Mouse (Mus musculus) kidney, adult 2 months (tissue): ENCODE measurements around the gene Pik3r3. TPM values are rescaled to one million over a fixed set of nuclear protein-coding genes. Genes with fewer than 3 reads are reported as not detected.

Experiments
- DNase-seq: peaks from one replicate; pipeline ENCODE4 v3.0.0; 2021
- H3K27ac ChIP-seq: fragments of 200-500 bp; 2 replicates; pipeline ENCODE4 v1.5.1; 2012; ENCODE audit warnings: low read depth, low read length, control low read depth, inconsistent platforms; ENCODE audit not compliant: insufficient read depth
- H3K27me3 ChIP-seq: fragments of 200-500 bp; replicated peaks from 2 replicates; pipeline ENCODE4 v1.6.1; 2012; ENCODE audit warnings: mild to moderate bottlenecking, moderate library complexity, low read length, inconsistent platforms; ENCODE audit not compliant: control insufficient read depth, insufficient read depth
- H3K36me3 ChIP-seq: fragments of 200-500 bp; 2 replicates; pipeline ENCODE4 v1.6.1; 2012; ENCODE audit warnings: mild to moderate bottlenecking, moderate library complexity, low read length, inconsistent platforms; ENCODE audit not compliant: control insufficient read depth, insufficient read depth
- H3K4me1 ChIP-seq: fragments of 200-500 bp; 2 replicates; pipeline ENCODE4 v1.6.1; 2011; ENCODE audit warnings: low read length; ENCODE audit not compliant: control insufficient read depth, insufficient read depth
- H3K4me3 ChIP-seq: fragments of 200-500 bp; 2 replicates; pipeline ENCODE4 v1.5.1; 2011; ENCODE audit warnings: mild to moderate bottlenecking, low read depth, low read length, control low read depth; ENCODE audit not compliant: insufficient read depth
- CTCF ChIP-seq: fragments of 200-500 bp; conservative IDR thresholded peaks from 2 replicates; pipeline ENCODE4 v1.5.1; 2011; ENCODE audit warnings: low read depth, mild to moderate bottlenecking, control low read depth, low read length, moderate library complexity, mixed read lengths; ENCODE audit not compliant: insufficient read depth, insufficient read length
- POLR2A ChIP-seq: fragments of 200-500 bp; IDR thresholded peaks from one replicate; pipeline ENCODE4 v1.6.1; 2011; ENCODE audit warnings: low read depth, low read length, control low read depth
- WGBS: fragments of 180-500 bp; shearing (Covaris S2); methylation state at CpG from one replicate; pipeline ENCODE4 v1.1.7; 2018; 5-methylcytosine and 5-hydroxymethylcytosine counted together
- polyA plus RNA-seq: library from polyadenylated mRNA; depleted of rRNA; stranded (reverse); fragments of >200 nt; gene quantifications from 2 replicates; pipeline ENCODE4 v1.2.3, GENCODE M21; 2012

The Pik3r3 gene
- polyA plus RNA-seq, 1 experiment, result 14.6 TPM

DNA sequence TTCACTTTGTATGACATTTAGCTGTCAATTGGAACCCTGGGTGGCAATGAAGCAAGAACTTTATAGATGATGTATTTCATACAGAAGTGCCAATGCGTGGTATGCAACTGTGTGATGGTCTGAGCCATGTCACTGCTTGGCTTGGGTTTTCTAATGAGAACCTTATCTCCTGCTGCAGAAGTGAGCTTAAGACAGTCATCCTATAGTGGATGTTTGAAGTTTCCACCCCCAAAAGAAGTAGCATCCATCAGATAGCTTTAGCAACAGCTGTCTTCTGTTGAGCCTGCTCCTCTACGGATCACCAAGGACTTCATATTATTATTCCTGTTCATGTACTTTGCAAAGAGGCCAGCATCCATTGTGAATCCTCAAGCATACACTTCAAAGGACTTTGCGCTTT lies 28.6 kb downstream of the Pik3r3 start:
- Histone ChIP-seq H3K4me3 (no peak overlapping the region), H3K4me1 (no peaks in the 10 kb centered on the region), H3K36me3 (no peaks in the 10 kb centered on the region), H3K27me3 (no peaks in the 10 kb centered on the region), H3K27ac (no peak overlapping the region)
- whole genome bisulfite sequencing, result 89% methylated on average over 3 of the region's 3 CpGs
- no peak for TF ChIP-seq POLR2A
- no peak for TF ChIP-seq CTCF
- no peak for DNase-seq

DNA sequence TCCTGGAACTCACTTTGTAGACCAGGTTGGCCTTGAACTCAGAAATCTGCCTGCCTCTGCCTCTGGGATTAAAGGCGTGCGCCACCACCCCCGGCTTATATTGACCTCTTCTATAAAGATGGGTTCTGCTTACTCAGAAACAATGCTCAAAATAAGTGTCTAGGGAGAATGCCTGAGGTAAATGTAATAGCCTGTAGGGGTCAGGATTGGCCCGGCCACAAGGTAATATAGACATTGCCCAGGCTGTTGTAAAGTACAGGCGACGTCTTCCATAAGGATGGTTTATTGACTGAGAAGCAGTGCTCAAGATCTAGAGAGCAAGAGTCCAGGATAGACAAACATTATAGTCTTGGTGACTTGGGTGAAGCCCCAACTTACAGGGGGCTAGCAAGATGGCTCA lies 46.8 kb downstream of the Pik3r3 start:
- WGBS, result 94% methylated on average over 6 of the region's 6 CpGs
- Histone ChIP-seq H3K4me3 (no peak overlapping the region), H3K27me3 (no peaks in the 10 kb centered on the region), H3K4me1 (no peaks in the 10 kb centered on the region), H3K27ac (no peak overlapping the region), H3K36me3 (no peaks in the 10 kb centered on the region; the same call in 1 of the 2 replicates)
- TF ChIP-seq POLR2A, result no peak
- TF ChIP-seq CTCF, result no peak
- DNase-seq, result no peak

DNA sequence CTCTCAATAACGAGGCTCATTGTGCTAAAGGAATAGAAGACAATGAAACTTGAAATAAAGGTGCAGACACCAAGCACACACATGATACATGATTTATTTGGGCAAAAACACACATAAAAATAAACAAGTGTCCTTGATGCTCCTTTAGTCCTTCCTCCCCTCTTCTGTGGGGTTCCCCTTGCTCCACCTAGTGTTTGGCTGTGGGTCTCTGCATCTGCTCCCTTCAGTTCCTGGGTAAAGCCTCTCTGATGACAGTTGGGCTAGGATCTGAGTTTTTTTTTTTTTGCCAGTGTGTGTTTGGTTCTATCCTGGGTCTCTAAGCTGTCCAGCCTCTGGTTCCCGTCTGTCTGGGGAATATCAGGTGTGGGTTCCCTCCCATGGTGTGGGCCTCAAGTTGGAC lies 60.8 kb downstream of the Pik3r3 start:
- Histone ChIP-seq H3K36me3 (peaks cover 1% of the 10 kb centered on the region; the same call in 1 of the 2 replicates), H3K27ac (no peak overlapping the region), H3K4me1 (no peaks in the 10 kb centered on the region), H3K27me3 (no peaks in the 10 kb centered on the region), H3K4me3 (no peak overlapping the region)
- TF ChIP-seq POLR2A (no peak), CTCF (peak; percentile 39)
- peak; percentile 20 for DNase-seq
- 85% methylated on average over 2 of the region's 2 CpGs for WGBS

DNA sequence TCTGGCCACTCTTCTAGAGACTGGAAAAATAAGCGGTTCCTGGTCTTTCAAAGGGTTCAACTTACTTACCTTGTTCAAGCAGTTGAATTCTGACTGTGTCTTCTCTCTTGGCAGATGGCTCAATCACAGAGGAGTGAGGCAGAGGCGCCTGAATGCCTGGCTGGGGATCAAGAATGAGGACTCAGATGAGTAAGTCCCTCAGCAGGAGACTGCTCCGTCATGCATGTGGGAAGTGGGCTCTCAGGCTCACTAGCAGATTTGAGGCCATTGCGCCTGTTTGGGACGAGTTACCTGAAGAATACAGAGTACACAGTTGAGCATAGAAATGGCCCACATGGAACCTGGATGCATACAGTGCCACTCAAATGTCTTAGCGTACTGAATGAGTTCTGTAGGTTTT lies 70.1 kb downstream of the Pik3r3 start:
- Histone ChIP-seq H3K4me3 (no peak overlapping the region), H3K36me3 (no peaks in the 10 kb centered on the region), H3K27ac (no peak overlapping the region), H3K27me3 (no peaks in the 10 kb centered on the region), H3K4me1 (no peaks in the 10 kb centered on the region)
- DNase-seq, result no peak
- 88% methylated on average over 6 of the region's 6 CpGs for WGBS
- TF ChIP-seq POLR2A (no peak), CTCF (no peak)

DNA sequence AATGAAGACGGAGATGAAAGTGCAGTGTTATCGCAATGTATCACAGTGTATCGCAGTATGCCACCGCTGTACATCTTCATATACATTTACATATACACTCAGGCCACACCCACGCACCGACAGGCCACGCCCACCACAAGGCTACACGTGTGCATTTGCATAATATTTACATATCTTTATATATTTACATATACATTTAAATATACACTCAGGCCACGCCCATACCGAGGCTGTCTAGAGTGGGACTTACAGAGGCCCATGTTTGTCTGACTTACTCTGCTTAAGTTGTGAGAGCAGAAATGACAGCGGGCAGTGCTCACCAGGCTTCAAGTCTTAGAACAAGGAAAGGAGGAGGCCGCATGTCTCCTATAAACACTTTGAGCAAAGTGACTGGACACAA lies 71.9 kb downstream of the Pik3r3 start:
- Histone ChIP-seq H3K27ac (no peak overlapping the region), H3K4me1 (no peaks in the 10 kb centered on the region), H3K27me3 (no peaks in the 10 kb centered on the region), H3K4me3 (no peak overlapping the region), H3K36me3 (no peaks in the 10 kb centered on the region)
- 89% methylated on average over 12 of the region's 12 CpGs for WGBS
- no peak for DNase-seq
- TF ChIP-seq POLR2A (no peak), CTCF (no peak)

DNA sequence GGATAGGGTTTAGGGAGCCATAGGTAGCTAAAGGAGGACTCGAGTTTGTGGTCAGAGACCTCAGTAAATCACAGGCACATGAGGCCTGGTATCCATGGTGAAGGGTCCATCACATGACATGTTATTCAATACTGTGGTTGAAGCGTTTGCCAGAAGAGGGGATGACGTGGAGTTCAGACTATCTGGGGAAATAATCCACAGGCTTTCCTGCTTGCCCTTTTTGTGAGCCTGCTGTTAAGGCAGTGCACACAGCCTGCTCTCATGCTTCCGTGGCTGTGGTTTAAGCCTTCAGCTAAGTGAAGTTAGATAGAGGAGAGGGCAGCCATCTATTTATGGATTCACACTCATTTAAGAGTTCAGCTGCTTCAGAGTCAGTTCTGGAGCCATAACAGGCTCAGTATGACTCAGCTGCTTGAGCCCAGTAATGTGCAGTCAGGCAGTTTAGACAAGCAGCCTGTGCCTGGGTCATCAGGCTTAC lies 79.5 kb downstream of the Pik3r3 start:
- TF ChIP-seq CTCF (no peak), POLR2A (no peak)
- Histone ChIP-seq H3K27ac (no peak overlapping the region; the same call in 1 of the 2 replicates), H3K4me3 (no peak overlapping the region), H3K4me1 (no peaks in the 10 kb centered on the region), H3K27me3 (no peaks in the 10 kb centered on the region), H3K36me3 (no peaks in the 10 kb centered on the region; the same call in 1 of the 2 replicates)
- no peak for DNase-seq
- WGBS, result 39% methylated on average over 4 of the region's 4 CpGs

DNA sequence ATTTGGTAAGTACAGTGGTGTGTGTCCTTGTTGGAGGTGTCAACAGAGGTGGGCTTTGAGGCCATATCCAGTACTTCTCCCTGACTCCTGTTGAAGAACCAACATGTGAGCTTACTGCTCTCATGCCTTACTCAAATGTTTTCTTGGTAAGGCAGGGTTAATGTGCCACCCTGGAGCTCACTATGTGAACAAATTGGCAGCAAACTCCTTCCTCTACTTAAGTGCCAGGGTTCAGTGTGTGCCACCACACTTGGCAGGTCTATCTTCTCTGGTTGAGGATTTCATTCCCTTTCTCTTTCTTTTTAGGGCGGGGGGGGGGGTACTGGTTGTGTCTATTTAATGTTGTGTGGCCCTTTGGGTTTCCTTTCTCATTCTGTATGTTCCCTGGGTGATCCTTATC lies 83.1 kb downstream of the Pik3r3 start:
- H3K36me3 ChIP-seq, result peaks cover 2% of the 10 kb centered on the region; the same call in 1 of the 2 replicates
- no peak overlapping the region for H3K4me3 ChIP-seq
- no peak overlapping the region for H3K27ac ChIP-seq
- WGBS, result 7% methylated on average over 1 of the region's 1 CpGs
- DNase-seq, result peak; percentile 19
- TF ChIP-seq POLR2A, result no peak
- no peak for TF ChIP-seq CTCF
- H3K27me3 ChIP-seq, result no peaks in the 10 kb centered on the region
- H3K4me1 ChIP-seq, result no peaks in the 10 kb centered on the region
